Mouse (Mus musculus) heart, embryonic 16.5 days (tissue): ENCODE data around the gene Flvcr2. TPM values are rescaled to one million over a fixed set of nuclear protein-coding genes. Genes with fewer than 3 reads are reported as not detected.
A peak's percentile ranks its signal among the peaks of the same experiment; 100 is the strongest.

Experiments
- ATAC-seq: fragments of 200-750 bp; cut with Nextera tagmentation; replicated peaks from 2 replicates; pipeline ENCODE4 v1.8.0; 2017; ENCODE audit warnings: moderate number of reproducible peaks; ENCODE audit not compliant: insufficient read depth, low FRiP score; ENCODE audit errors: extremely low read depth
- H3K27ac ChIP-seq: fragments of 300-500 bp; sonication (generic); 2 replicates; pipeline ENCODE4 v1.5.1; 2014; ENCODE audit warnings: mild to moderate bottlenecking, low read length, control low read depth, moderate library complexity
- H3K27me3 ChIP-seq: fragments of 300-500 bp; sonication (generic); 2 replicates; pipeline ENCODE4 v1.6.1; 2014; ENCODE audit warnings: low read length, mixed read lengths; ENCODE audit not compliant: control insufficient read depth, insufficient read depth
- H3K36me3 ChIP-seq: fragments of 300-500 bp; sonication (generic); 2 replicates; pipeline ENCODE4 v1.6.1; 2014; ENCODE audit not compliant: control insufficient read depth, insufficient read depth
- H3K4me1 ChIP-seq: fragments of 300-500 bp; sonication (generic); 2 replicates; pipeline ENCODE4 v1.6.1; 2014; ENCODE audit warnings: low read length, mixed read lengths; ENCODE audit not compliant: control insufficient read depth, insufficient read depth
- H3K4me2 ChIP-seq: fragments of 300-500 bp; sonication (generic); 2 replicates; pipeline ENCODE4 v1.6.1; 2014; ENCODE audit warnings: low read depth, mild to moderate bottlenecking, control low read depth, low read length
- H3K4me3 ChIP-seq: fragments of 300-500 bp; sonication (generic); 2 replicates; pipeline ENCODE4 v1.5.1; 2014; ENCODE audit warnings: mild to moderate bottlenecking, control low read depth, low read length
- H3K9ac ChIP-seq: fragments of 300-500 bp; sonication (generic); 2 replicates; pipeline ENCODE4 v1.6.1; 2014; ENCODE audit warnings: low read length, control low read depth
- H3K9me3 ChIP-seq: fragments of 300-500 bp; sonication (generic); replicated peaks from 2 replicates; pipeline ENCODE4 v1.6.1; 2016; ENCODE audit warnings: low read length; ENCODE audit not compliant: control insufficient read depth
- WGBS: fragments of 180-500 bp; shearing (Covaris S2); extraction: QIAGEN DNeasy Blood & Tissue Kit; methylation state at CpG from one replicate; pipeline ENCODE4 v1.1.7; 2014; 5-methylcytosine and 5-hydroxymethylcytosine counted together
- polyA plus RNA-seq: library from polyadenylated mRNA; unstranded; fragments of >200 nt; fragmentation: Nextera tagmentation; extraction: Ambion mirVana; gene quantifications from 2 replicates; pipeline ENCODE4 v1.2.1, GENCODE M21; 2015

The Flvcr2 gene
- polyA plus RNA-seq, 1 experiment from 2014 or later = 10.4 TPM

DNA sequence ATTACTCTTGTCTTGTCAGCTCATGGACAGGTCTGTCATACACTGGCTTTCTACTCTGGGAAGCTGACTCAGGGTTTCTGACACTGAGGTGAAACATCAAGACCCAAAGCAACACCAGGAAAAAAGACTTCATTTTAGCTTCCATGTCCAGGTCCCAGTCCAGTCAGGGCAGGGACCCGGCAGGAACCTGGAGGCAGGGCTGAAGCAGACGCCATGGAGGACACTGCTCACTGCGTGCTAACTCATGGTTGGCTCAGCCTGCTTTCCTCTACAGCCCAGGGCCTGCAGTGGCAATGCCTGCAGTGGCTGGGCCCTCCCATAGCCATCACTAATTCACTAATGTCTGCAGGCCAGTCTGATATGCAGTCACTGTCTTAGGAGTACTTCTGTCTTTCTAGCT, 82.5 kb downstream of the Flvcr2 start:
- Histone ChIP-seq H3K4me1 (peaks cover 4% of the 10 kb centered on the region), H3K9ac (no peak overlapping the region), H3K36me3 (peaks cover 19% of the 10 kb centered on the region; the same call in 1 of the 2 replicates), H3K27me3 (no peaks in the 10 kb centered on the region), H3K27ac (no peak overlapping the region), H3K4me3 (no peak overlapping the region), H3K4me2 (no peak overlapping the region), H3K9me3 (no peaks in the 10 kb centered on the region)
- no peak for ATAC-seq
- WGBS = 96% methylated on average over 3 of the region's 3 CpGs

- Histone ChIP-seq H3K4me2 (no peak overlapping the region), H3K4me1 (peaks cover 3% of the 10 kb centered on the region), H3K9ac (no peak overlapping the region), H3K27me3 (no peaks in the 10 kb centered on the region), H3K4me3 (no peak overlapping the region), H3K9me3 (no peaks in the 10 kb centered on the region), H3K27ac (no peak overlapping the region), H3K36me3 (peaks cover 19% of the 10 kb centered on the region; the same call in 1 of the 2 replicates)
- 89% methylated on average over 3 of the region's 3 CpGs for WGBS
- no peak for ATAC-seq
Measured at GRCm38 (mm10) chr12:85829866-85830265, 83.5 kb downstream of the Flvcr2 start.

- H3K27ac ChIP-seq = no peak overlapping the region
- H3K4me1 ChIP-seq = peaks cover 6% of the 10 kb centered on the region
- no peak overlapping the region for H3K9ac ChIP-seq
- no peak for ATAC-seq
- H3K4me2 ChIP-seq = no peak overlapping the region
- H3K9me3 ChIP-seq = no peaks in the 10 kb centered on the region
- 69% methylated on average over 3 of the region's 3 CpGs for WGBS
- H3K4me3 ChIP-seq = no peak overlapping the region
- H3K27me3 ChIP-seq = no peaks in the 10 kb centered on the region
- H3K36me3 ChIP-seq = peaks cover 19% of the 10 kb centered on the region; the same call in 1 of the 2 replicates
Measured at GRCm38 (mm10) chr12:85830691-85831090, 84.4 kb downstream of the Flvcr2 start.

GRCm38 (mm10) chr12:85834543-85834942, 88.2 kb downstream of the Flvcr2 start:
- Histone ChIP-seq H3K27me3 (no peaks in the 10 kb centered on the region), H3K4me2 (no peak overlapping the region), H3K36me3 (peaks cover 15% of the 10 kb centered on the region; the same call in 1 of the 2 replicates), H3K9me3 (no peaks in the 10 kb centered on the region), H3K9ac (no peak overlapping the region), H3K27ac (peak overlapping the region; percentile 89), H3K4me3 (no peak overlapping the region; the same call in 1 of the 2 replicates), H3K4me1 (peaks cover 6% of the 10 kb centered on the region)
- peak; percentile 88 for ATAC-seq
- 53% methylated on average over 2 of the region's 2 CpGs for WGBS

DNA sequence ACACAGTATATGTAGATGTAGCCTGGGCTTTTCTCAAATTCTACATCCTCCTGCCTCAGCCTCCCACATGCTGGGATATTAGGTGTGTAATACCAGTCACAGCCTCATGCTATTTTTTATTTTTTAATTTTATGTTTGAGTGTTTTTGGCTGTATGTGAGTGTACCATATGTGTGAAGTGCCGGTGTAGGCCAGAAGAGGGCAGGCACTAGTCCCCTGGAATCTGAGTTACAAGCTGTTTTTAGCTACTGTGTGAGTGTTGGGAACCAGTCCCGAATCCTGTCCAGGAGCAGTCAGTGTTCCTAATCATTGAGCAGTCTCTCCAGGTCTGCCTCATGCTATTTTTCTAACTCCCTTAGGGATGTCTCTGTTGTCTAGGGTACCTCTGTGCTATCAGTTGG, 91.4 kb downstream of the Flvcr2 start:
- 80% methylated on average over 2 of the region's 2 CpGs for WGBS
- Histone ChIP-seq H3K27ac (no peak overlapping the region), H3K36me3 (peaks cover 5% of the 10 kb centered on the region; the same call in 1 of the 2 replicates), H3K27me3 (no peaks in the 10 kb centered on the region), H3K9me3 (no peaks in the 10 kb centered on the region), H3K4me3 (no peak overlapping the region), H3K4me2 (no peak overlapping the region), H3K9ac (no peak overlapping the region), H3K4me1 (peaks cover 6% of the 10 kb centered on the region)
- no peak for ATAC-seq

DNA sequence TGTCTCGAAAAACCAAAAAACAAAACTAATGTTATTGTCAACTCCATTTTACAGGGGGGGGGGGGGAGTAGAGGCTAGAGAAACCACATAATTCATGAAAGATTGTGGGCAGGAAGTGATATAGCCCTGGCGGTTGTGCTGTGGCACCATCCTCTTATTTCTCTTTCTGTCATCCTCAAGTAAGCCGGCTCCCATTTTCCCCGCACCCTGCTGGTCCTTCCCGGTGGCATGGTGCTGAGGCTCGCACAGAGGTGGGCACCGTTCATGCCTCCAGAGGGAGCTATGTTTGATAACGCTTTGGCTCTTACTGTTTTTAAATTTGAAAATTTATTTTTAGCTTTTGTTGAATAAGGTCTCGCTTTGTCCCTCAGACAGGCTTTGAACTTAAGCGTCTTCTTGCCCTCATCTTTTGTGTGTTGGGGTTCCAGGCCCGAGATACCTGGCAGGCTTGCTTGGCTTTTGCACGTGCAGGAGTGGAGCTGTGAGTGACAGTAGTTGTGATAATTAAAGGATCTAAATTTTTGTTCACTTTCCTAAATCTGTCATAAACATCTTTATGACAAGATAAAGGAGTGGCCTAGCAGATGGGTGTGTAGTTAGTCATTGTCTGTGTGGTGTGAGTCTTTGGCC, 93.1 kb downstream of the Flvcr2 start:
- Histone ChIP-seq H3K9ac (no peak overlapping the region), H3K4me3 (no peak overlapping the region), H3K27ac (no peak overlapping the region), H3K9me3 (no peaks in the 10 kb centered on the region), H3K27me3 (no peaks in the 10 kb centered on the region), H3K4me1 (peaks cover 6% of the 10 kb centered on the region), H3K36me3 (peaks cover 6% of the 10 kb centered on the region; the same call in 1 of the 2 replicates), H3K4me2 (no peak overlapping the region)
- ATAC-seq = no peak
- WGBS = 87% methylated on average over 12 of the region's 12 CpGs

- whole genome bisulfite sequencing = 78% methylated on average over 7 of the region's 7 CpGs
- no peak overlapping the region for H3K4me2 ChIP-seq
- H3K27me3 ChIP-seq = no peaks in the 10 kb centered on the region
- ATAC-seq = no peak; the same call in 1 of the 2 replicates
- H3K9me3 ChIP-seq = no peaks in the 10 kb centered on the region
- H3K36me3 ChIP-seq = peaks cover 11% of the 10 kb centered on the region; the same call in 1 of the 2 replicates
- H3K9ac ChIP-seq = no peak overlapping the region
- H3K4me3 ChIP-seq = no peak overlapping the region
- H3K4me1 ChIP-seq = no peaks in the 10 kb centered on the region
- no peak overlapping the region for H3K27ac ChIP-seq
Measured at GRCm38 (mm10) chr12:85848164-85848958, 102.0 kb downstream of the Flvcr2 start.

DNA sequence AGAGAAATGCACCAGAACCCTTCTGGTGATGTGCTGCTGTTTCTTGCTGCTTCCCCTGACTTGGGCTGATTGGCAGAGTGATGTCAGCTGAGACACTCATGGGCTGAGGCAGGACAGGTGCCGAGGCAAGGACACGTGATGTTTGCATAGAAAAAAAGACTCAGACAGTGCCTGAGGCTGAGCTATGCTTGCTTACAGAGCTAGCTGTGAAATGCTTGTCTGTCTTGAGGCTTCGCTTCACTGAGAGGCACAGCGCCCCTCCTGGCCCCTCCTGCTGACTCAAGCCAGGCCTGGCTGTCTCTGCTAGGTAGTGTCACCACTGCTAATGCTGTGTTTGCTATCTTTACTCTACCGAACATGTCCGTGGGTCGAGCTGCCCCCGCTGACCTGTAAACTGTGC, 104.3 kb downstream of the Flvcr2 start:
- Histone ChIP-seq H3K4me2 (no peak overlapping the region), H3K27ac (no peak overlapping the region), H3K27me3 (no peaks in the 10 kb centered on the region), H3K9ac (no peak overlapping the region), H3K9me3 (no peaks in the 10 kb centered on the region), H3K4me3 (no peak overlapping the region), H3K36me3 (peaks cover 4% of the 10 kb centered on the region; the same call in 1 of the 2 replicates), H3K4me1 (no peaks in the 10 kb centered on the region)
- 72% methylated on average over 8 of the region's 8 CpGs for whole genome bisulfite sequencing
- ATAC-seq = no peak

DNA sequence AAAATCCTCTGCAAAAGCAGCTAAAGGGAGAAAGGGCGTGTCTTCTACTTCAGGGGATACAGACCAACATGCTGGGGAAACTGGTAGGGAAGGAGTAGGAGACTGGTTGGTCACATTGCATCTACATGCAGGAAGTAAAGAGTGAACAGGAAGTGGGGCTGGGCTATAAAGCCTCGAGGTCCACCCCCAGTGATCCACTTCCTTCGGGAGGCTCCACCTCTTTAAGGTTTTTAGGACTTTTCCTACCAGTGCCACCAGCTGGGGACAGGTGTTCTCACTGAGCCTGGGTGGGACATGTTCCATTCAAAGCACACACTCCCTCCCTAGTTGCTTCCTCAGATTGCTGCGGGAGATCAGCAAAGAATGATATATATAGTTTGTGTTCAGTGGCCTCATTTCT, 107.5 kb downstream of the Flvcr2 start:
- no peak for ATAC-seq
- Histone ChIP-seq H3K4me1 (no peaks in the 10 kb centered on the region), H3K9me3 (no peaks in the 10 kb centered on the region), H3K27ac (no peak overlapping the region), H3K4me2 (no peak overlapping the region), H3K27me3 (no peaks in the 10 kb centered on the region), H3K36me3 (peaks cover 6% of the 10 kb centered on the region; the same call in 1 of the 2 replicates), H3K9ac (no peak overlapping the region), H3K4me3 (no peak overlapping the region)
- WGBS = 82% methylated on average over 4 of the region's 4 CpGs
